Mouse (Mus musculus) CH12.LX (cell line): Measurements from ENCODE around the gene Fam117a. TPM values are rescaled to one million over a fixed set of nuclear protein-coding genes. Genes with fewer than 3 reads are reported as not detected.

Experiments used
- DNase-seq: peaks from one replicate; pipeline ENCODE4 v3.0.0-alpha.2; 2013; ENCODE audit errors: extremely low read depth
- H3K27ac ChIP-seq: 2 replicates; pipeline ENCODE4 v1.5.1; 2012; ENCODE audit warnings: low read depth, mild to moderate bottlenecking, control low read depth, moderate library complexity; ENCODE audit not compliant: insufficient read depth
- H3K27me3 ChIP-seq: replicated peaks from 2 replicates; pipeline ENCODE3; 2012; ENCODE audit warnings: inconsistent platforms
- H3K36me3 ChIP-seq, 2 experiments: replicated peaks in 1 of 2; 2 replicates each; pipeline versions ENCODE3 to v1.6.1; 2012; ENCODE audit warnings: inconsistent platforms in 1 of 2, low read length in 1 of 2, mild to moderate bottlenecking in 1 of 2, mixed read lengths in 1 of 2, moderate library complexity in 1 of 2; ENCODE audit not compliant: control insufficient read depth in 1 of 2, insufficient read depth in 1 of 2
- H3K4me1 ChIP-seq, 2 experiments: 2 replicates each; pipeline ENCODE4 v1.6.1; 2012; ENCODE audit warnings: inconsistent platforms in 1 of 2, moderate library complexity in 1 of 2; ENCODE audit not compliant: insufficient read depth in 2 of 2, control insufficient read depth in 1 of 2
- H3K4me2 ChIP-seq: 2 replicates; pipeline ENCODE4 v1.6.1; 2012; ENCODE audit warnings: low read depth, mild to moderate bottlenecking, control low read depth; ENCODE audit not compliant: poor library complexity, insufficient read depth, severe bottlenecking
- H3K4me3 ChIP-seq, 3 experiments: fragments of 150-350 bp in 1 of 3; sonication (generic) in 1 of 3; replicated peaks in 1 of 3; 2 replicates each; pipeline versions ENCODE3 to v1.5.1; 2011 to 2012; ENCODE audit warnings: low read depth in 2 of 3, low read length in 2 of 3, mild to moderate bottlenecking in 2 of 3, moderate library complexity in 2 of 3, control low read depth in 1 of 3, improper control_type of control experiment in 1 of 3, inconsistent platforms in 1 of 3, mixed read lengths in 1 of 3; ENCODE audit not compliant: poor library complexity in 1 of 3
- H3K79me2 ChIP-seq: replicated peaks from 2 replicates; pipeline ENCODE4 v1.6.1; 2012; ENCODE audit warnings: mild to moderate bottlenecking, moderate library complexity; ENCODE audit not compliant: control insufficient read depth, poor library complexity, insufficient read depth, severe bottlenecking; ENCODE audit errors: extremely low read depth
- H3K9ac ChIP-seq: 2 replicates; pipeline ENCODE4 v1.6.1; 2012; ENCODE audit warnings: low read depth, mild to moderate bottlenecking, control low read depth, moderate library complexity; ENCODE audit not compliant: insufficient read depth
- H3K9me3 ChIP-seq: replicated peaks from 2 replicates; pipeline ENCODE3; 2012; ENCODE audit warnings: low read length, inconsistent platforms, mixed read lengths
- BHLHE40 ChIP-seq: IDR thresholded peaks from 2 replicates; pipeline ENCODE4 v1.6.1; 2011; ENCODE audit warnings: mild to moderate bottlenecking, low read depth, low read length, improper control_type of control experiment
- CHD1 ChIP-seq: IDR thresholded peaks from 2 replicates; pipeline ENCODE4 v1.6.1; 2012; ENCODE audit warnings: low read depth, low read length, improper control_type of control experiment, inconsistent platforms
- CHD2 ChIP-seq: IDR thresholded peaks from 2 replicates; pipeline ENCODE4 v1.6.1; 2011; ENCODE audit warnings: low read length, improper control_type of control experiment
- CTCF ChIP-seq, 2 experiments: IDR thresholded peaks in 1 of 2; conservative IDR thresholded peaks in 1 of 2; 2 replicates each; pipeline ENCODE4 v1.5.1; 2011 to 2012; ENCODE audit warnings: low read depth in 2 of 2, low read length in 2 of 2, improper control_type of control experiment in 1 of 2, inconsistent platforms in 1 of 2, mild to moderate bottlenecking in 1 of 2, moderate library complexity in 1 of 2
- E2F4 ChIP-seq: IDR thresholded peaks from 2 replicates; pipeline ENCODE4 v1.6.1; 2011; ENCODE audit warnings: low read depth, low read length, improper control_type of control experiment; ENCODE audit not compliant: insufficient replicate concordance
- EP300 ChIP-seq: IDR thresholded peaks from 2 replicates; pipeline ENCODE4 v1.6.1; 2011; ENCODE audit warnings: low read length, improper control_type of control experiment
- ETS1 ChIP-seq: conservative IDR thresholded peaks from 2 replicates; pipeline ENCODE4 v1.6.1; 2012; ENCODE audit warnings: low read depth, mild to moderate bottlenecking, inconsistent platforms, low read length, improper control_type of control experiment, moderate library complexity
- GABPA ChIP-seq: IDR thresholded peaks from 2 replicates; pipeline ENCODE4 v1.6.1; 2012; ENCODE audit warnings: low read depth, low read length, improper control_type of control experiment, inconsistent platforms; ENCODE audit not compliant: insufficient replicate concordance
- HCFC1 ChIP-seq: IDR thresholded peaks from 2 replicates; pipeline ENCODE4 v1.6.1; 2012; ENCODE audit warnings: low read depth, mild to moderate bottlenecking, inconsistent platforms, low read length, improper control_type of control experiment
- IRF4 ChIP-seq: IDR thresholded peaks from 2 replicates; pipeline ENCODE4 v1.6.1; 2014; ENCODE audit warnings: low read depth, mild to moderate bottlenecking, inconsistent platforms, low read length, improper control_type of control experiment
- MAX ChIP-seq: IDR thresholded peaks from 2 replicates; pipeline ENCODE4 v1.6.1; 2011; ENCODE audit warnings: low read length, improper control_type of control experiment
- MAZ ChIP-seq: IDR thresholded peaks from 2 replicates; pipeline ENCODE4 v1.6.1; 2012; ENCODE audit warnings: low read depth, mild to moderate bottlenecking, inconsistent platforms, low read length, improper control_type of control experiment, moderate library complexity
- MEF2A ChIP-seq: IDR thresholded peaks from 2 replicates; pipeline ENCODE4 v1.6.1; 2014; ENCODE audit warnings: low read depth, mild to moderate bottlenecking, inconsistent platforms, low read length, improper control_type of control experiment, borderline replicate concordance
- MXI1 ChIP-seq: IDR thresholded peaks from 2 replicates; pipeline ENCODE4 v1.6.1; 2011; ENCODE audit warnings: mild to moderate bottlenecking, low read depth, low read length, improper control_type of control experiment
- MYC ChIP-seq: IDR thresholded peaks from 2 replicates; pipeline ENCODE4 v1.6.1; 2011; ENCODE audit warnings: low read depth, mild to moderate bottlenecking, improper control_type of control experiment, low read length
- NELFE ChIP-seq: IDR thresholded peaks from 2 replicates; pipeline ENCODE4 v1.6.1; 2011; ENCODE audit warnings: low read depth, low read length, improper control_type of control experiment
- NRF1 ChIP-seq: IDR thresholded peaks from 2 replicates; pipeline ENCODE4 v1.6.1; 2014; ENCODE audit warnings: low read depth, mild to moderate bottlenecking, inconsistent platforms, low read length, improper control_type of control experiment, moderate library complexity
- PAX5 ChIP-seq: IDR thresholded peaks from 2 replicates; pipeline ENCODE4 v1.6.1; 2012; ENCODE audit warnings: low read length, inconsistent platforms, mixed read lengths
- POLR2AphosphoS2 ChIP-seq: IDR thresholded peaks from 2 replicates; pipeline ENCODE4 v1.6.1; 2011; ENCODE audit warnings: low read depth, low read length, improper control_type of control experiment
- RAD21 ChIP-seq: IDR thresholded peaks from 2 replicates; pipeline ENCODE4 v1.6.1; 2011; ENCODE audit warnings: low read depth, mild to moderate bottlenecking, low read length, improper control_type of control experiment, moderate library complexity
- RCOR1 ChIP-seq: conservative IDR thresholded peaks from 2 replicates; pipeline ENCODE4 v1.6.1; 2012; ENCODE audit warnings: low read depth, mild to moderate bottlenecking, inconsistent platforms, low read length, improper control_type of control experiment
- SIN3A ChIP-seq: IDR thresholded peaks from 2 replicates; pipeline ENCODE4 v1.6.1; 2012; ENCODE audit warnings: low read length, improper control_type of control experiment, inconsistent platforms
- SMC3 ChIP-seq: IDR thresholded peaks from 2 replicates; pipeline ENCODE4 v1.6.1; 2011; ENCODE audit warnings: low read depth, low read length, improper control_type of control experiment
- TCF12 ChIP-seq: IDR thresholded peaks from 2 replicates; pipeline ENCODE4 v1.6.1; 2014; ENCODE audit warnings: low read depth, mild to moderate bottlenecking, inconsistent platforms, low read length, improper control_type of control experiment
- ZKSCAN1 ChIP-seq: IDR thresholded peaks from 2 replicates; pipeline ENCODE4 v1.6.1; 2012; ENCODE audit warnings: low read depth, inconsistent platforms, low read length, improper control_type of control experiment, borderline replicate concordance
- ZMIZ1 ChIP-seq: IDR thresholded peaks from 2 replicates; pipeline ENCODE4 v1.6.1; 2012; ENCODE audit warnings: low read depth, mild to moderate bottlenecking, inconsistent platforms, low read length, improper control_type of control experiment
- ZNF384 ChIP-seq: IDR thresholded peaks from 2 replicates; pipeline ENCODE4 v1.6.1; 2012; ENCODE audit warnings: low read depth, low read length, improper control_type of control experiment, inconsistent platforms
- dilution Hi-C: fragments of 300-500 bp; cut with MboI; formaldehyde crosslinking; loops from 2 replicates; pipeline ENCODE4 v1.14.3; 2020; ENCODE audit warnings: low sequenced_read_pairs; ENCODE audit not compliant: extremely low pct_unique_long_range_greater_than_20kb, extremely low pct_ligation_motif_present
- in situ Hi-C: fragments of 300-500 bp; cut with MboI; formaldehyde crosslinking; loops from 3 replicates; pipeline ENCODE4 v1.14.3; 2019; ENCODE audit warnings: low sequenced_read_pairs, low pct_ligation_motif_present, low pct_unique_long_range_greater_than_20kb, mixed read lengths
- polyA plus RNA-seq: library from polyadenylated mRNA; unstranded; fragments of >175 nt; gene quantifications from 2 replicates; pipeline ENCODE4 v1.2.1, GENCODE M21; 2012; ENCODE audit warnings: low read depth; ENCODE audit not compliant: insufficient read length
- total RNA-seq, 2 experiments: library from RNA; depleted of rRNA; stranded (reverse); fragments of 300-350 nt in 1 of 2; fragments of >200 nt in 1 of 2; gene quantifications; 2 replicates each; pipeline ENCODE4 v1.2.3; 2012 to 2014

The Fam117a gene
- total and polyA plus RNA-seq, 3 experiments = 0.54 to 2.2 (median 0.91) TPM

GRCm38 (mm10) chr11:95295736-95296135, 41.1 kb upstream of the Fam117a start:
- no peak overlapping the region for H3K9ac ChIP-seq
- no peaks in the 10 kb centered on the region for H3K9me3 ChIP-seq
- no peak for DNase-seq
- no peak overlapping the region for H3K4me3 ChIP-seq
- peaks cover 27% of the 10 kb centered on the region for H3K79me2 ChIP-seq
- no peak overlapping the region for H3K4me2 ChIP-seq
- no peak for TF ChIP-seq SMC3
- TF ChIP-seq MEF2A = no peak
- TF ChIP-seq ZNF384 = peak; percentile 9
- TF ChIP-seq ZMIZ1 = no peak
- no peak for TF ChIP-seq CHD1
- peaks cover 27 to 54% of the 10 kb centered on the region in 2 experiments for H3K4me1 ChIP-seq
- no peaks in the 10 kb centered on the region for H3K27me3 ChIP-seq
- in situ Hi-C loops = loop anchor here (5.0 kb wide), 1 partner anchor 33 kb away; the partner anchor contains the start of gene Tac4
- H3K36me3 ChIP-seq = peaks cover 45 to 70% of the 10 kb centered on the region in 2 experiments
- no peak overlapping the region for H3K27ac ChIP-seq
- dilution Hi-C loops = no loop called here

DNA sequence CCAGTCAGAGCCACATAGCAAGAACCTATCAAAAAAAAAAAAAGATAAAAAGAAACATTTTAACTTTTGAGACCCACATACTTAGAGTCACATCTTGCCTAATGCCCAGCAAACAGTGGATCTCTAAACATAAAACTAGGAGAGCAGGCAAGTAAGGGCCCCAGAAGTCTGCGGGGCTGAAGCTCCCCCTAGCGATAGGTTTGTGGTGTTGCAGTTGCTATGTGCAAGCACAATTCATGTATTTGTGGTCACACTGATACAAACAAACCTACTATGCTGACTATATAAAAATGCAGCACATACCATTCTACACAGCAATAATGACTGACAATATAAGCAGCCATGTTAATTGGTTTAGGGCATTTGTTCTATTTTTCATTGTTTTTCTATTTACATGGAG, 38.7 kb upstream of the Fam117a start:
- Histone ChIP-seq H3K4me1 (peaks cover 14 to 30% of the 10 kb centered on the region in 2 experiments), H3K27me3 (no peaks in the 10 kb centered on the region), H3K9ac (no peak overlapping the region), H3K27ac (no peak overlapping the region), H3K79me2 (peaks cover 36% of the 10 kb centered on the region), H3K36me3 (peaks cover 52 to 77% of the 10 kb centered on the region in 2 experiments), H3K9me3 (no peaks in the 10 kb centered on the region), H3K4me2 (no peak overlapping the region), H3K4me3 (no peak overlapping the region)
- peak; percentile 63 for DNase-seq
- dilution Hi-C loops (no loop called here), in situ Hi-C loops (loop anchor here (5.0 kb wide), 1 partner anchor 36 kb away; the partner anchor contains the start of gene Tac4)
- no peak for TF ChIP-seq E2F4
- 0 out of 2 replicates have a peak, but pooled peaks have one; percentile 22 for TF ChIP-seq RCOR1
- TF ChIP-seq CHD2 = no peak
- TF ChIP-seq MXI1 = peak; percentile 53; the same call in 1 of the 2 replicates
- TF ChIP-seq GABPA = no peak
- peak; percentile 86 for TF ChIP-seq RAD21
- 0 out of 2 replicates have a peak, but pooled peaks have one; percentile 37 for TF ChIP-seq MAX
- peak; percentile 96 to 100 for TF ChIP-seq CTCF (conservative IDR thresholded peaks at IDR 0.05 in 1 of 2, IDR thresholded peaks at IDR 0.05 in 1 of 2; ENCODE audit: low read depth in 2 of 2, low read length in 2 of 2)
- peak; percentile 39; the same call in 1 of the 2 replicates for TF ChIP-seq MEF2A
- peak; percentile 52; the same call in 1 of the 2 replicates for TF ChIP-seq NELFE
- peak; percentile 62; the same call in 1 of the 2 replicates for TF ChIP-seq MYC
- TF ChIP-seq ZNF384 = peak; percentile 32; the same call in 1 of the 2 replicates
- TF ChIP-seq ETS1 = peak; percentile 13; the same call in 1 of the 2 replicates
- TF ChIP-seq NRF1 = no peak
- peak; percentile 53; the same call in 1 of the 2 replicates for TF ChIP-seq SIN3A
- peak; percentile 24; the same call in 1 of the 2 replicates for TF ChIP-seq TCF12
- TF ChIP-seq ZKSCAN1 = peak; percentile 54
- 0 out of 2 replicates have a peak, but pooled peaks have one; percentile 45 for TF ChIP-seq ZMIZ1
- peak; percentile 58 for TF ChIP-seq IRF4
- peak; percentile 43; the same call in 1 of the 2 replicates for TF ChIP-seq HCFC1
- peak; percentile 27 for TF ChIP-seq BHLHE40
- peak; percentile 43; the same call in 1 of the 2 replicates for TF ChIP-seq POLR2AphosphoS2
- TF ChIP-seq PAX5 = no peak
- TF ChIP-seq EP300 = 0 out of 2 replicates have a peak, but pooled peaks have one; percentile 27
- TF ChIP-seq SMC3 = peak; percentile 79
- TF ChIP-seq MAZ = peak; percentile 53; the same call in 1 of the 2 replicates
